Mouse (Mus musculus): ENCODE data around the gene A030005L19Rik.
"Not testable (repeated sequence)": the region's sequence is repeated elsewhere in the genome, so short reads cannot be mapped to it uniquely, and the experiment has no call there.

A030005L19Rik gene

GRCm38 (mm10) chr1:82913025-82913424 is at the start of gene A030005L19Rik:
A030005L19Rik (plus strand) TSS chr1:82913325.
- peak in 1 of 2 experiments; percentile 32 for DNase-seq

GRCm38 (mm10) chr1:82870202-82870601 is 42.9 kb upstream of the A030005L19Rik start:
- DNase-seq = no peak

GRCm38 (mm10) chr1:82879172-82879571 is 34.0 kb upstream of the A030005L19Rik start:
- DNase-seq = no peak

GRCm38 (mm10) chr1:82880196-82880595 is 32.9 kb upstream of the A030005L19Rik start:
- DNase-seq = no peak

GRCm38 (mm10) chr1:82893269-82893668 is 19.9 kb upstream of the A030005L19Rik start:
- DNase-seq = no peak

- DNase-seq = no peak
These were observed 12.6 kb upstream of the A030005L19Rik start for GRCm38 (mm10) chr1:82900567-82900966.

- peak; percentile 32 to 36 for DNase-seq
These were observed 11.9 kb upstream of the A030005L19Rik start for GRCm38 (mm10) chr1:82901201-82901600.

GRCm38 (mm10) chr1:82905886-82906285 is 7.2 kb upstream of the A030005L19Rik start:
- no peak for DNase-seq

- DNase-seq = not testable (repeated sequence)
These were observed 309 bp downstream of the A030005L19Rik start for GRCm38 (mm10) chr1:82913434-82913833.

GRCm38 (mm10) chr1:82924650-82925049 is 11.5 kb downstream of the A030005L19Rik start, which contains the start of gene A030014E15Rik:
A030014E15Rik (plus strand) TSS chr1:82924917.
- DNase-seq = peak in 1 of 2 experiments; percentile 9

- DNase-seq = not testable (repeated sequence)
These were observed 17.4 kb downstream of the A030005L19Rik start for GRCm38 (mm10) chr1:82930558-82930957.

- not testable (repeated sequence) for DNase-seq
These were observed 18.2 kb downstream of the A030005L19Rik start, which contains the start of gene Gm6217 for GRCm38 (mm10) chr1:82931326-82931725. Gm6217 (minus strand) TSS chr1:82931399.

GRCm38 (mm10) chr1:82938666-82939065 is 25.5 kb downstream of the A030005L19Rik start:
- DNase-seq = peak; percentile 34 to 39

GRCm38 (mm10) chr1:82942505-82942904 is 29.4 kb downstream of the A030005L19Rik start:
- DNase-seq = not testable (repeated sequence)

GRCm38 (mm10) chr1:82943295-82943694 is 30.2 kb downstream of the A030005L19Rik start, which contains the start of gene A030003K21Rik:
A030003K21Rik (minus strand) TSS chr1:82943388.
- not testable (repeated sequence) for DNase-seq

GRCm38 (mm10) chr1:82946029-82946428 is 32.9 kb downstream of the A030005L19Rik start:
- peak in 1 of 2 experiments; percentile 31 for DNase-seq

GRCm38 (mm10) chr1:82948601-82949000 is 35.5 kb downstream of the A030005L19Rik start:
- no peak for DNase-seq

- DNase-seq = not testable (repeated sequence)
These were observed 42.8 kb downstream of the A030005L19Rik start, which contains the start of gene Gm7544 for GRCm38 (mm10) chr1:82955913-82956312. Gm7544 (minus strand) TSS chr1:82956013.

GRCm38 (mm10) chr1:82959870-82960385 is 46.8 kb downstream of the A030005L19Rik start, which contains the start of gene Gm47955:
Gm47955 (plus strand) TSS chr1:82960286.
- DNase-seq = no peak

Data from kidney, postnatal 36 days (tissue).